Mouse (Mus musculus) adrenal gland, postnatal 10 days (tissue): ENCODE measurements at regions not wholly inside any gene's neighbourhood (a gene's known extent, or its start where the extent isn't known, plus 50 kb on each side); places are given as distances from the start of the nearest gene placed in this dataset.

ENCODE experiments used
- DNase-seq: peaks from one replicate; pipeline ENCODE4 v3.0.0; 2021; ENCODE audit warnings: mixed read lengths

DNA sequence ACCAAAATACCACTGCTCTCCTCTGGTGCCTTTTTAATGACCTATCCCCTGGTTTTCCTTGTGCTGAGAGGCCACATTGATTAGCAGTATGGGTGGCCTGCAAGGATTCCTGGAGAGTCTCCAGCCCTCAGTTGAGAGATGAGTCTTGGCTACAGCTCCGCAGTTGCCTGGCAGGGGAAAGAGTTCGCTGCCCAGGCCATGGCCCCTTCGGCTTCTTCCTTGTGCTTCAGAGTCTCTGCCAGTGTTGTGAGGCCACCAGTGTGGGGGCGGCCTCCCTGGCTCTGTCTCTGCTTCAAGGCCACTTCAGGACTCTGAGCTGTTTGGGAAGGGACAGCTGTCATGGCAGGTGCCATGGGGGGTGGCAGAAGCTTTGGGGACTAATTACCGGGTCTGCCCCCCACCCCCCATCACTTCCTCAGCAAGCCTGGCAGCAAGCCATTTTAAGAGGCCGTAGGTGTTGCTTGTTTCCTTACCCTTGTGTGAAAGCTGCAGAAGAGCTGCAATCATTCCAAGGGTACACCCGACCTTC is 85.8 kb upstream of the Gria1 start:
- no peak for DNase-seq

DNA sequence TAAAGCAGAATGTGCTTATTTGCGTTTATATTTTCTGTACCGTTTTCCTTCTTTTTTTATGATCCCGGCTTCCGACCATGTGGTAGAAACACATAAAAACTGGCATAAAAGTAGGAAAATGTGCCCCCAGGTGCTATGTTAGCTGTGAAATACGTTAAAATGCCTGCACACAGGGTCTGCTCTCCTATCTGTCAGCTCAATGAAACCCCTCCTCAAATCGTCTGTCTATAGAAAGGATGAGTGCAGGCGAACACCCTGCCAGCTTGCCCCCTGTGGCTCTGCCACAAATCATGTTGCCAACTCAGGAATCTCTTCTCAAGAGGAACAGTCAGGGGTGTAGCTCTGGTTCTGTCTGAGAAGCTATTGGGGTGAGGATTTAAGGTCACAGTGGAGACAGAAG is 78.4 kb upstream of the Gria1 start:
- no peak for DNase-seq

DNA sequence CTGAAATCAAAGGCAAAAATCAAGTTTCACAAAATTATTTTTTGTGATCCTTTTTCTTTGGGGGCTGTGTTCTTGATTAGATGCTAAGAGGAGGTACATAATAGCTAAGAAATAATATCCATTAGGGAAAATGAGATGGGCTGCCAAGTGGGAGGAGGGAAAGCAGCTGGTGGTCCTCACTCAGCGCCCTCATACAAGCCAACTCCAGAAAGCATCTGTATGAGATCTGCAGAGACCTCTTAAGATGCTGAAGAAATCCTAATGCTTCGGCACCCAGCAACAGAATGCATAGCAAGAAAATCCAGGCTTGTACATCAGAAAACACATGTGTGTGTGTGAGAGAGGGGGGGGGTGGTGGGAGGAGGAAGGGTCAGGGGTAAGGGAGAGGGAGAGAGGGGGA is 58.8 kb upstream of the Gria1 start:
- no peak for DNase-seq

DNA sequence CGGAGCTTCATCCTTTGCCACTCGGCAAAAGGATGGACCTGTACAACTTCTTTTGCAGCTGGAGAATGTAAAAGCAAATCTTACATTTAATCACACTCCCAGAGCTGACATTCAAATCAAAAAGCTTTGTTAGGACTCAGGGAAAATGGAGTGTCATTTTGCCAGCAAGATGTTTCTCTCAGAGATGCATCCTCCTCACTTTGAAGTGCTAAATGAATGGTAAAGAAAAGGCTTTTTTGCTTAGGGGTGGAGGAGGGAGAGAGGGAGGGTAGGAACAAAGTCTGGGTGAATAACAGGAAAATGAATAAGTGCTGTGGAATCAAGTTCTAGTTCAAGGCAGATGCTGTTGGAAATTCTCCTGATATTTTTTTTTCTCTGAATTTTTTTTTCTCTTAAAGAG is 53.4 kb upstream of the Gria1 start:
- DNase-seq = no peak
